Mouse (Mus musculus) liver, embryonic 12.5 days (tissue): ENCODE data around the gene Slc24a5. TPM values are rescaled to one million over a fixed set of nuclear protein-coding genes. Genes with fewer than 3 reads are reported as not detected.
"Not testable (repeated sequence)": the region's sequence is repeated elsewhere in the genome, so short reads cannot be mapped to it uniquely, and the experiment has no call there.

Source experiments
- ATAC-seq: fragments of 200-750 bp; cut with Nextera tagmentation; 2 replicates; pipeline ENCODE4 v1.8.0; 2017; ENCODE audit warnings: moderate number of reproducible peaks, mild to moderate bottlenecking, moderate library complexity
- H3K27ac ChIP-seq: fragments of 300-500 bp; sonication (generic); 2 replicates; pipeline ENCODE4 v1.5.1; 2016; ENCODE audit warnings: mild to moderate bottlenecking
- H3K27me3 ChIP-seq: fragments of 300-500 bp; sonication (generic); replicated peaks from 2 replicates; pipeline ENCODE4 v1.6.1; 2016; ENCODE audit warnings: mild to moderate bottlenecking, moderate library complexity
- H3K36me3 ChIP-seq: fragments of 300-500 bp; sonication (generic); 2 replicates; pipeline ENCODE4 v1.6.1; 2016; ENCODE audit warnings: mild to moderate bottlenecking, moderate library complexity
- H3K4me1 ChIP-seq: fragments of 300-500 bp; sonication (generic); 2 replicates; pipeline ENCODE4 v1.6.1; 2016
- H3K4me2 ChIP-seq: fragments of 300-500 bp; sonication (generic); 2 replicates; pipeline ENCODE4 v1.6.1; 2016; ENCODE audit warnings: mild to moderate bottlenecking, moderate library complexity
- H3K4me3 ChIP-seq: fragments of 300-500 bp; sonication (generic); 2 replicates; pipeline ENCODE4 v1.5.1; 2016; ENCODE audit warnings: mild to moderate bottlenecking, moderate library complexity
- H3K9ac ChIP-seq: fragments of 300-500 bp; sonication (generic); 2 replicates; pipeline ENCODE4 v1.6.1; 2016; ENCODE audit warnings: mild to moderate bottlenecking, moderate library complexity
- H3K9me3 ChIP-seq: fragments of 300-500 bp; sonication (generic); replicated peaks from 2 replicates; pipeline ENCODE4 v1.6.1; 2016; ENCODE audit warnings: mild to moderate bottlenecking, moderate library complexity
- WGBS: fragments of 180-500 bp; shearing (Covaris S2); methylation state at CpG from one replicate; pipeline ENCODE4 v1.1.7; 2016; ENCODE audit not compliant: insufficient replicate concordance; 5-methylcytosine and 5-hydroxymethylcytosine counted together
- polyA plus RNA-seq: library from polyadenylated mRNA; unstranded; fragments of >200 nt; fragmentation: Nextera tagmentation; extraction: Ambion mirVana; gene quantifications from 2 replicates; pipeline ENCODE4 v1.2.1, GENCODE M21; 2016

Gene Slc24a5
- polyA plus RNA-seq, 1 experiment from 2014 or later: 12.5 TPM

- Histone ChIP-seq H3K4me2 (no peak overlapping the region), H3K4me1 (peaks cover 7% of the 10 kb centered on the region), H3K27ac (no peak overlapping the region), H3K9me3 (no peaks in the 10 kb centered on the region), H3K27me3 (no peaks in the 10 kb centered on the region), H3K4me3 (no peak overlapping the region), H3K36me3 (no peaks in the 10 kb centered on the region), H3K9ac (no peak overlapping the region)
- ATAC-seq: no peak
- WGBS: 51% methylated on average over 4 of the region's 4 CpGs
These were observed 5.0 kb upstream of the Slc24a5 start for GRCm38 (mm10) chr2:125062944-125063343.

GRCm38 (mm10) chr2:125067373-125067772 is 551 bp upstream of the Slc24a5 start:
- no peak overlapping the region for H3K9ac ChIP-seq
- H3K4me1 ChIP-seq: peaks cover 11% of the 10 kb centered on the region
- no peaks in the 10 kb centered on the region for H3K9me3 ChIP-seq
- 72% methylated on average over 7 of the region's 7 CpGs for WGBS
- no peak for ATAC-seq
- no peak overlapping the region for H3K27ac ChIP-seq
- no peak overlapping the region for H3K4me2 ChIP-seq
- H3K4me3 ChIP-seq: no peak overlapping the region
- no peaks in the 10 kb centered on the region for H3K36me3 ChIP-seq
- H3K27me3 ChIP-seq: no peaks in the 10 kb centered on the region

GRCm38 (mm10) chr2:125068696-125069095 is 772 bp downstream of the Slc24a5 start:
- Histone ChIP-seq H3K36me3 (no peaks in the 10 kb centered on the region), H3K9me3 (no peaks in the 10 kb centered on the region), H3K27ac (no peak overlapping the region), H3K27me3 (no peaks in the 10 kb centered on the region), H3K4me1 (peaks cover 8% of the 10 kb centered on the region), H3K9ac (no peak overlapping the region), H3K4me3 (no peak overlapping the region), H3K4me2 (no peak overlapping the region)
- 69% methylated on average over 12 of the region's 12 CpGs for WGBS
- no peak for ATAC-seq

GRCm38 (mm10) chr2:125073056-125073780 is 5.3 kb downstream of the Slc24a5 start:
- WGBS: 74% methylated on average over 3 of the region's 3 CpGs

GRCm38 (mm10) chr2:125083879-125084278 is 16.0 kb downstream of the Slc24a5 start:
- H3K27ac ChIP-seq: no peak overlapping the region
- no peaks in the 10 kb centered on the region for H3K4me1 ChIP-seq
- H3K4me2 ChIP-seq: no peak overlapping the region
- no peak overlapping the region for H3K4me3 ChIP-seq
- ATAC-seq: no peak
- H3K27me3 ChIP-seq: no peaks in the 10 kb centered on the region
- no peaks in the 10 kb centered on the region for H3K9me3 ChIP-seq
- H3K9ac ChIP-seq: no peak overlapping the region
- peaks cover 62% of the 10 kb centered on the region for H3K36me3 ChIP-seq
- WGBS: 23% methylated on average over 1 of the region's 1 CpGs

More at GRCm38 (mm10) chr2:125073056-125073780, 5.3 kb downstream of the Slc24a5 start:
- H3K36me3 ChIP-seq: no peaks in the 10 kb centered on the region
- ATAC-seq: no peak
- no peak overlapping the region for H3K9ac ChIP-seq
- H3K4me3 ChIP-seq: no peak overlapping the region
- H3K27ac ChIP-seq: no peak overlapping the region
- H3K4me2 ChIP-seq: no peak overlapping the region
- H3K4me1 ChIP-seq: peaks cover 1% of the 10 kb centered on the region; the same call in 1 of the 2 replicates
- H3K9me3 ChIP-seq: no peaks in the 10 kb centered on the region
- no peaks in the 10 kb centered on the region for H3K27me3 ChIP-seq

GRCm38 (mm10) chr2:125088757-125089156 is 20.8 kb downstream of the Slc24a5 start:
- H3K27me3 ChIP-seq: no peaks in the 10 kb centered on the region
- peaks cover 72% of the 10 kb centered on the region for H3K36me3 ChIP-seq
- no peak overlapping the region for H3K9ac ChIP-seq
- no peaks in the 10 kb centered on the region for H3K4me1 ChIP-seq
- no peak overlapping the region for H3K4me2 ChIP-seq
- H3K4me3 ChIP-seq: no peak overlapping the region
- no peaks in the 10 kb centered on the region for H3K9me3 ChIP-seq
- ATAC-seq: no peak
- no peak overlapping the region for H3K27ac ChIP-seq
- 94% methylated on average over 7 of the region's 7 CpGs for WGBS

GRCm38 (mm10) chr2:125092123-125092522 is 24.2 kb downstream of the Slc24a5 start:
- 69% methylated on average over 3 of the region's 3 CpGs for whole genome bisulfite sequencing
- H3K36me3 ChIP-seq: peaks cover 71% of the 10 kb centered on the region
- H3K4me1 ChIP-seq, H3K4me2 ChIP-seq, H3K27ac ChIP-seq, ATAC-seq, H3K27me3 ChIP-seq, H3K9ac ChIP-seq, H3K9me3 ChIP-seq, H3K4me3 ChIP-seq: not testable (repeated sequence)

- peaks cover 78% of the 10 kb centered on the region for H3K36me3 ChIP-seq
- H3K4me1 ChIP-seq, ATAC-seq, H3K4me3 ChIP-seq, H3K4me2 ChIP-seq, H3K9ac ChIP-seq, H3K27ac ChIP-seq, H3K27me3 ChIP-seq, H3K9me3 ChIP-seq: not testable (repeated sequence)
- WGBS: 91% methylated on average over 13 of the region's 13 CpGs
These were observed 36.6 kb downstream of the Slc24a5 start for GRCm38 (mm10) chr2:125104491-125104890.

GRCm38 (mm10) chr2:125106536-125106935 is 38.6 kb downstream of the Slc24a5 start:
- not testable (repeated sequence) for H3K9ac ChIP-seq, H3K27ac ChIP-seq

GRCm38 (mm10) chr2:125119381-125120110 is 51.6 kb downstream of the Slc24a5 start:
- H3K4me1 ChIP-seq: peaks cover 44% of the 10 kb centered on the region
- no peak overlapping the region for H3K9ac ChIP-seq
- no peaks in the 10 kb centered on the region for H3K27me3 ChIP-seq
- 69% methylated on average over 6 of the region's 6 CpGs for WGBS
- H3K9me3 ChIP-seq: no peaks in the 10 kb centered on the region
- no peak overlapping the region for H3K27ac ChIP-seq
- H3K4me2 ChIP-seq: peak overlapping the region; percentile 29; the same call in 1 of the 2 replicates
- ATAC-seq: no peak
- no peak overlapping the region for H3K4me3 ChIP-seq
- H3K36me3 ChIP-seq: peaks cover 27% of the 10 kb centered on the region

More at GRCm38 (mm10) chr2:125106536-125106935, 38.6 kb downstream of the Slc24a5 start:
- peaks cover 72% of the 10 kb centered on the region for H3K36me3 ChIP-seq
- not testable (repeated sequence) for ATAC-seq, H3K4me3 ChIP-seq, H3K27me3 ChIP-seq, H3K4me2 ChIP-seq, H3K4me1 ChIP-seq, H3K9me3 ChIP-seq
- 89% methylated on average over 4 of the region's 4 CpGs for WGBS

GRCm38 (mm10) chr2:125122288-125122623 is 54.3 kb downstream of the Slc24a5 start:
- 16% methylated on average over 4 of the region's 4 CpGs for WGBS
- ATAC-seq: no peak
- Histone ChIP-seq H3K27ac (peak overlapping the region; percentile 88; the same call in 1 of the 2 replicates), H3K4me3 (peak overlapping the region; percentile 86), H3K4me1 (peaks cover 46% of the 10 kb centered on the region), H3K4me2 (peak overlapping the region; percentile 78), H3K9ac (peak overlapping the region; percentile 94), H3K9me3 (no peaks in the 10 kb centered on the region), H3K27me3 (0 out of 2 replicates have a peak, but pooled peaks cover 9% of the 10 kb centered on the region), H3K36me3 (peaks cover 4% of the 10 kb centered on the region; the same call in 1 of the 2 replicates)
